Mouse (Mus musculus): Measurements from ENCODE around the gene Fam234a.
"Not testable (repeated sequence)": the region's sequence is repeated elsewhere in the genome, so short reads cannot be mapped to it uniquely, and the experiment has no call there.

The Fam234a gene

GRCm38 (mm10) chr17:26231156-26231555 is 12.9 kb downstream of the Fam234a start:
- no peak for DNase-seq

GRCm38 (mm10) chr17:26229776-26230175 is 14.3 kb downstream of the Fam234a start:
- no peak for DNase-seq

GRCm38 (mm10) chr17:26225150-26225549 is 18.9 kb downstream of the Fam234a start:
- DNase-seq, result no peak

- no peak for DNase-seq
Measured at GRCm38 (mm10) chr17:26221508-26221907, 22.5 kb downstream of the Fam234a start.

- no peak for DNase-seq
Measured at GRCm38 (mm10) chr17:26212681-26213080, 31.4 kb downstream of the Fam234a start.

- DNase-seq, result no peak
Measured at GRCm38 (mm10) chr17:26212241-26212640, 31.8 kb downstream of the Fam234a start.

- DNase-seq, result no peak
Measured at GRCm38 (mm10) chr17:26207686-26208085, 36.4 kb downstream of the Fam234a start, which contains the start of gene Arhgdig. Gene Arhgdig (minus strand): TSS chr17:26207786.

- no peak for DNase-seq
Measured at GRCm38 (mm10) chr17:26206392-26206791, 37.6 kb downstream of the Fam234a start.

GRCm38 (mm10) chr17:26204766-26205165 is 39.3 kb downstream of the Fam234a start:
- DNase-seq, result no peak

- peak; percentile 61 for DNase-seq
Measured at GRCm38 (mm10) chr17:26203321-26203811, 40.7 kb downstream of the Fam234a start.

- DNase-seq, result peak; percentile 66
Measured at GRCm38 (mm10) chr17:26202737-26203136, 41.3 kb downstream of the Fam234a start, which contains the start of gene Rgs11. Gene Rgs11 (plus strand): TSS chr17:26202951.

- DNase-seq, result no peak
Measured at GRCm38 (mm10) chr17:26201998-26202397, 42.0 kb downstream of the Fam234a start.

GRCm38 (mm10) chr17:26200831-26201705 is 43.0 kb downstream of the Fam234a start:
- peak; percentile 51 for DNase-seq

- no peak for DNase-seq
Measured at GRCm38 (mm10) chr17:26198892-26199291, 45.1 kb downstream of the Fam234a start, which contains the start of gene Pdia2. Gene Pdia2 (minus strand): TSS chr17:26199087.

GRCm38 (mm10) chr17:26192481-26193190 is 51.4 kb downstream of the Fam234a start:
- no peak for DNase-seq

GRCm38 (mm10) chr17:26191486-26191885 is 52.6 kb downstream of the Fam234a start:
- not testable (repeated sequence) for DNase-seq

GRCm38 (mm10) chr17:26188091-26188805 is 55.8 kb downstream of the Fam234a start:
- DNase-seq, result no peak

- DNase-seq, result no peak
Measured at GRCm38 (mm10) chr17:26187592-26187991, 56.5 kb downstream of the Fam234a start.

- DNase-seq, result no peak
Measured at GRCm38 (mm10) chr17:26181179-26181578, 62.9 kb downstream of the Fam234a start.

- no peak for DNase-seq
Measured at GRCm38 (mm10) chr17:26178611-26179010, 65.4 kb downstream of the Fam234a start.

GRCm38 (mm10) chr17:26175248-26175647 is 68.8 kb downstream of the Fam234a start:
- not testable (repeated sequence) for DNase-seq

GRCm38 (mm10) chr17:26168039-26168438 is 76.0 kb downstream of the Fam234a start:
- DNase-seq, result no peak

- no peak for DNase-seq
Measured at GRCm38 (mm10) chr17:26162736-26163135, 81.3 kb downstream of the Fam234a start.

All from right cerebral cortex, postnatal 14 days (tissue).